Mouse (Mus musculus) CH12.LX (cell line): Measurements from ENCODE around the gene Map2k4. TPM values are rescaled to one million over a fixed set of nuclear protein-coding genes. Genes with fewer than 3 reads are reported as not detected.

ENCODE experiments used
- DNase-seq: peaks from one replicate; pipeline ENCODE4 v3.0.0-alpha.2; 2013; ENCODE audit errors: extremely low read depth
- H3K27ac ChIP-seq: 2 replicates; pipeline ENCODE4 v1.5.1; 2012; ENCODE audit warnings: low read depth, mild to moderate bottlenecking, control low read depth, moderate library complexity; ENCODE audit not compliant: insufficient read depth
- H3K27me3 ChIP-seq: replicated peaks from 2 replicates; pipeline ENCODE3; 2012; ENCODE audit warnings: inconsistent platforms
- H3K36me3 ChIP-seq, 2 experiments: replicated peaks in 1 of 2; 2 replicates each; pipeline versions ENCODE3 to v1.6.1; 2012; ENCODE audit warnings: inconsistent platforms in 1 of 2, low read length in 1 of 2, mild to moderate bottlenecking in 1 of 2, mixed read lengths in 1 of 2, moderate library complexity in 1 of 2; ENCODE audit not compliant: control insufficient read depth in 1 of 2, insufficient read depth in 1 of 2
- H3K4me1 ChIP-seq, 2 experiments: 2 replicates each; pipeline ENCODE4 v1.6.1; 2012; ENCODE audit warnings: inconsistent platforms in 1 of 2, moderate library complexity in 1 of 2; ENCODE audit not compliant: insufficient read depth in 2 of 2, control insufficient read depth in 1 of 2
- H3K4me2 ChIP-seq: 2 replicates; pipeline ENCODE4 v1.6.1; 2012; ENCODE audit warnings: low read depth, mild to moderate bottlenecking, control low read depth; ENCODE audit not compliant: poor library complexity, insufficient read depth, severe bottlenecking
- H3K4me3 ChIP-seq, 3 experiments: fragments of 150-350 bp in 1 of 3; sonication (generic) in 1 of 3; replicated peaks in 1 of 3; 2 replicates each; pipeline versions ENCODE3 to v1.5.1; 2011 to 2012; ENCODE audit warnings: low read depth in 2 of 3, low read length in 2 of 3, mild to moderate bottlenecking in 2 of 3, moderate library complexity in 2 of 3, control low read depth in 1 of 3, improper control_type of control experiment in 1 of 3, inconsistent platforms in 1 of 3, mixed read lengths in 1 of 3; ENCODE audit not compliant: poor library complexity in 1 of 3
- H3K79me2 ChIP-seq: replicated peaks from 2 replicates; pipeline ENCODE4 v1.6.1; 2012; ENCODE audit warnings: mild to moderate bottlenecking, moderate library complexity; ENCODE audit not compliant: control insufficient read depth, poor library complexity, insufficient read depth, severe bottlenecking; ENCODE audit errors: extremely low read depth
- H3K9ac ChIP-seq: 2 replicates; pipeline ENCODE4 v1.6.1; 2012; ENCODE audit warnings: low read depth, mild to moderate bottlenecking, control low read depth, moderate library complexity; ENCODE audit not compliant: insufficient read depth
- H3K9me3 ChIP-seq: replicated peaks from 2 replicates; pipeline ENCODE3; 2012; ENCODE audit warnings: low read length, inconsistent platforms, mixed read lengths
- CHD1 ChIP-seq: IDR thresholded peaks from 2 replicates; pipeline ENCODE4 v1.6.1; 2012; ENCODE audit warnings: low read depth, low read length, improper control_type of control experiment, inconsistent platforms
- CTCF ChIP-seq, 2 experiments: IDR thresholded peaks in 1 of 2; conservative IDR thresholded peaks in 1 of 2; 2 replicates each; pipeline ENCODE4 v1.5.1; 2011 to 2012; ENCODE audit warnings: low read depth in 2 of 2, low read length in 2 of 2, improper control_type of control experiment in 1 of 2, inconsistent platforms in 1 of 2, mild to moderate bottlenecking in 1 of 2, moderate library complexity in 1 of 2
- ELF1 ChIP-seq: IDR thresholded peaks from 2 replicates; pipeline ENCODE4 v1.6.1; 2014; ENCODE audit warnings: low read depth, mild to moderate bottlenecking, inconsistent platforms, low read length, improper control_type of control experiment
- HCFC1 ChIP-seq: IDR thresholded peaks from 2 replicates; pipeline ENCODE4 v1.6.1; 2012; ENCODE audit warnings: low read depth, mild to moderate bottlenecking, inconsistent platforms, low read length, improper control_type of control experiment
- KAT2A ChIP-seq: IDR thresholded peaks from 2 replicates; pipeline ENCODE4 v1.6.1; 2012; ENCODE audit warnings: low read length, improper control_type of control experiment, inconsistent platforms; ENCODE audit not compliant: insufficient replicate concordance
- NELFE ChIP-seq: IDR thresholded peaks from 2 replicates; pipeline ENCODE4 v1.6.1; 2011; ENCODE audit warnings: low read depth, low read length, improper control_type of control experiment
- POLR2AphosphoS2 ChIP-seq: IDR thresholded peaks from 2 replicates; pipeline ENCODE4 v1.6.1; 2011; ENCODE audit warnings: low read depth, low read length, improper control_type of control experiment
- RAD21 ChIP-seq: IDR thresholded peaks from 2 replicates; pipeline ENCODE4 v1.6.1; 2011; ENCODE audit warnings: low read depth, mild to moderate bottlenecking, low read length, improper control_type of control experiment, moderate library complexity
- RCOR1 ChIP-seq: conservative IDR thresholded peaks from 2 replicates; pipeline ENCODE4 v1.6.1; 2012; ENCODE audit warnings: low read depth, mild to moderate bottlenecking, inconsistent platforms, low read length, improper control_type of control experiment
- SMC3 ChIP-seq: IDR thresholded peaks from 2 replicates; pipeline ENCODE4 v1.6.1; 2011; ENCODE audit warnings: low read depth, low read length, improper control_type of control experiment
- UBTF ChIP-seq: IDR thresholded peaks from 2 replicates; pipeline ENCODE4 v1.6.1; 2012; ENCODE audit warnings: low read depth, mild to moderate bottlenecking, inconsistent platforms, low read length, improper control_type of control experiment, moderate library complexity
- USF1 ChIP-seq: IDR thresholded peaks from 2 replicates; pipeline ENCODE4 v1.6.1; 2014; ENCODE audit warnings: low read depth, mild to moderate bottlenecking, inconsistent platforms, low read length, improper control_type of control experiment
- USF2 ChIP-seq: conservative IDR thresholded peaks from 2 replicates; pipeline ENCODE4 v1.6.1; 2011; ENCODE audit warnings: low read depth, low read length, improper control_type of control experiment
- ZKSCAN1 ChIP-seq: IDR thresholded peaks from 2 replicates; pipeline ENCODE4 v1.6.1; 2012; ENCODE audit warnings: low read depth, inconsistent platforms, low read length, improper control_type of control experiment, borderline replicate concordance
- ZMIZ1 ChIP-seq: IDR thresholded peaks from 2 replicates; pipeline ENCODE4 v1.6.1; 2012; ENCODE audit warnings: low read depth, mild to moderate bottlenecking, inconsistent platforms, low read length, improper control_type of control experiment
- ZNF384 ChIP-seq: IDR thresholded peaks from 2 replicates; pipeline ENCODE4 v1.6.1; 2012; ENCODE audit warnings: low read depth, low read length, improper control_type of control experiment, inconsistent platforms
- dilution Hi-C: fragments of 300-500 bp; cut with MboI; formaldehyde crosslinking; loops from 2 replicates; pipeline ENCODE4 v1.14.3; 2020; ENCODE audit warnings: low sequenced_read_pairs; ENCODE audit not compliant: extremely low pct_unique_long_range_greater_than_20kb, extremely low pct_ligation_motif_present
- in situ Hi-C: fragments of 300-500 bp; cut with MboI; formaldehyde crosslinking; loops from 3 replicates; pipeline ENCODE4 v1.14.3; 2019; ENCODE audit warnings: low sequenced_read_pairs, low pct_ligation_motif_present, low pct_unique_long_range_greater_than_20kb, mixed read lengths
- polyA plus RNA-seq: library from polyadenylated mRNA; unstranded; fragments of >175 nt; gene quantifications from 2 replicates; pipeline ENCODE4 v1.2.1, GENCODE M21; 2012; ENCODE audit warnings: low read depth; ENCODE audit not compliant: insufficient read length
- total RNA-seq, 2 experiments: library from RNA; depleted of rRNA; stranded (reverse); fragments of 300-350 nt in 1 of 2; fragments of >200 nt in 1 of 2; gene quantifications; 2 replicates each; pipeline ENCODE4 v1.2.3; 2012 to 2014

Map2k4 gene
- total and polyA plus RNA-seq, 3 experiments: 27.2 to 50.0 (median 43.3) TPM

DNA sequence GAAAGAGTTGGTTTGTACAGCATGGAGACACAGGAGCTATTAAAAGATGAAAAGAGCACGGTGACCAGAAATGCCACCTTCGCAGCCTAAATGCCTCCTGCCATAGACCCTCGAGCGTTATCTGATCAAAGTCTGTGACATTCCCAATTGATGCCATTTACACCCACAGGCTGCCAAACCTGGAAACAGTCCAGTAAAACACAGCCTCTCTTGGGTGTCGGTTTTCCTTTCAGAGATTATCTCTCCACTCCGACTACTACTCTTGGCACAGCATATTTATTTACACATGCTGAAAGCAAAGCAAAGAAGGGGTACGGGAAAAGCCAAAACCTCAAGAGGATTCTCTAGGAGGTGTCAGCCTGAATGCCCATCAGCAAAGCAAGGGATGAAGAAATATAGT lies 136.7 kb downstream of the Map2k4 start:
- no peak for TF ChIP-seq ZNF384
- no peak for TF ChIP-seq CHD1
- no peak for TF ChIP-seq ZMIZ1
- H3K27ac ChIP-seq: no peak overlapping the region
- dilution Hi-C loops (no loop called here), in situ Hi-C loops (loop anchor here (25.0 kb wide), 1 partner anchor 589 kb away; no protein-coding TSS in a partner anchor)
- H3K4me3 ChIP-seq: no peak overlapping the region
- H3K4me1 ChIP-seq: no peaks in the 10 kb centered on the region
- no peak for DNase-seq
- no peaks in the 10 kb centered on the region for H3K9me3 ChIP-seq
- H3K9ac ChIP-seq: no peak overlapping the region
- H3K4me2 ChIP-seq: no peak overlapping the region
- H3K36me3 ChIP-seq: no peaks in the 10 kb centered on the region
- H3K79me2 ChIP-seq: no peaks in the 10 kb centered on the region
- H3K27me3 ChIP-seq: no peaks in the 10 kb centered on the region

- no peak for DNase-seq
- H3K79me2 ChIP-seq: no peaks in the 10 kb centered on the region
- no peaks in the 10 kb centered on the region for H3K27me3 ChIP-seq
- H3K9ac ChIP-seq: no peak overlapping the region
- in situ Hi-C loops (loop anchor here (25.0 kb wide), 1 partner anchor 588 kb away; no protein-coding TSS in a partner anchor), dilution Hi-C loops (no loop called here)
- no peak overlapping the region for H3K27ac ChIP-seq
- no peaks in the 10 kb centered on the region for H3K9me3 ChIP-seq
- TF ChIP-seq RAD21 (no peak), ZKSCAN1 (no peak), SMC3 (no peak), HCFC1 (no peak), ELF1 (no peak), NELFE (no peak), USF1 (no peak), USF2 (no peak), POLR2AphosphoS2 (no peak), UBTF (no peak), RCOR1 (no peak), KAT2A (no peak), CTCF (conservative IDR thresholded peaks at IDR 0.05 in 1 of 2, IDR thresholded peaks at IDR 0.05 in 1 of 2; ENCODE audit: low read depth in 2 of 2, low read length in 2 of 2) (no peak)
- H3K36me3 ChIP-seq: no peaks in the 10 kb centered on the region
- H3K4me2 ChIP-seq: no peak overlapping the region
- no peaks in the 10 kb centered on the region for H3K4me1 ChIP-seq
- no peak overlapping the region for H3K4me3 ChIP-seq
These were observed 138.0 kb downstream of the Map2k4 start for GRCm38 (mm10) chr11:65649956-65650715.
